Mouse (Mus musculus): Measurements from ENCODE around the gene Zfp319.

GRCm38 (mm10) chr8:95344668-95345067 is 12.9 kb upstream of the Zfp319 start:
- TF ChIP-seq CTCF (IDR thresholded peaks at IDR 0.05; ENCODE audit: control insufficient read depth, insufficient read depth, insufficient read length): no peak
- TF ChIP-seq MAX (IDR thresholded peaks at IDR 0.05): no peak
- TF ChIP-seq MYOG (IDR thresholded peaks at IDR 0.05; ENCODE audit: control insufficient read depth, extremely low read depth, insufficient read length): no peak

All from C2C12 (cell line).